Mouse (Mus musculus) olfactory bulb, adult 2 months (tissue): ENCODE measurements around the gene Renbp.

Experiments
- CTCF ChIP-seq: fragments of 200-500 bp; IDR thresholded peaks from 2 replicates; pipeline ENCODE4 v1.5.1; 2012; ENCODE audit warnings: low read depth, mild to moderate bottlenecking, low read length, moderate library complexity; ENCODE audit not compliant: insufficient read depth
- POLR2A ChIP-seq: fragments of 200-500 bp; IDR thresholded peaks from 2 replicates; pipeline ENCODE4 v1.6.1; 2012; ENCODE audit warnings: mild to moderate bottlenecking, low read depth, low read length, moderate library complexity; ENCODE audit not compliant: insufficient read depth

- TF ChIP-seq CTCF (no peak), POLR2A (no peak)
Measured at GRCm38 (mm10) chrX:73964363-73964762, 33.7 kb upstream of the Renbp start.
